Mouse (Mus musculus): ENCODE results near the gene Vmn1r181.

GRCm38 (mm10) chr7:23950332-23950731 is 24.1 kb upstream of the Vmn1r181 start, which contains the start of gene Vmn1r180:
- TF ChIP-seq GATA1 (IDR thresholded peaks at IDR 0.05; ENCODE audit: borderline replicate concordance, low read length): no peak
- TF ChIP-seq FLI1 (IDR thresholded peaks at IDR 0.05; ENCODE audit: low read length): no peak
